Mouse (Mus musculus) thymus, postnatal 36 days (tissue): ENCODE measurements around the gene Vps11.
A peak's percentile ranks its signal among the peaks of the same experiment; 100 is the strongest.
"Not testable (repeated sequence)": the region's sequence is repeated elsewhere in the genome, so short reads cannot be mapped to it uniquely, and the experiment has no call there.

Source experiments
- DNase-seq, 2 experiments: peaks; one replicate each; pipeline ENCODE4 v3.0.0; 2022; ENCODE audit warnings: mixed read lengths in 2 of 2

Vps11 gene

GRCm38 (mm10) chr9:44361190-44361917, at the start of gene Vps11:
TSS of gene Vps11 (minus strand) at chr9:44361670.
- DNase-seq: peak; percentile 93 to 95

- no peak for DNase-seq
These were observed 49.3 kb upstream of the Vps11 start for GRCm38 (mm10) chr9:44410647-44411336.

- not testable (repeated sequence) for DNase-seq
These were observed 47.2 kb upstream of the Vps11 start for GRCm38 (mm10) chr9:44408693-44409092.

GRCm38 (mm10) chr9:44407752-44408097, 46.3 kb upstream of the Vps11 start:
- no peak for DNase-seq

- DNase-seq: peak; percentile 89 to 91
These were observed 45.7 kb upstream of the Vps11 start, which contains the start of the genes Rps25 and Trappc4 for GRCm38 (mm10) chr9:44406906-44407751. TSS of gene Rps25 (plus strand) at chr9:44407139. TSS of gene Trappc4 (minus strand) at chr9:44407600.

- DNase-seq: no peak
These were observed 43.5 kb upstream of the Vps11 start for GRCm38 (mm10) chr9:44405011-44405410.

GRCm38 (mm10) chr9:44401081-44401480, 39.6 kb upstream of the Vps11 start:
- no peak for DNase-seq

- DNase-seq: no peak
These were observed 38.3 kb upstream of the Vps11 start for GRCm38 (mm10) chr9:44399795-44400114.

- DNase-seq: no peak
These were observed 37.8 kb upstream of the Vps11 start for GRCm38 (mm10) chr9:44399114-44399794.

- no peak for DNase-seq
These were observed 37.1 kb upstream of the Vps11 start for GRCm38 (mm10) chr9:44398551-44398950.

GRCm38 (mm10) chr9:44398087-44398486, 36.6 kb upstream of the Vps11 start:
- DNase-seq: no peak

- DNase-seq: peak; percentile 84 to 90
These were observed 35.4 kb upstream of the Vps11 start, which contains the start of gene Slc37a4 for GRCm38 (mm10) chr9:44396684-44397411. TSS of gene Slc37a4 (plus strand) at chr9:44396852.

GRCm38 (mm10) chr9:44391466-44391865, 30.0 kb upstream of the Vps11 start:
- DNase-seq: peak; percentile 60 to 66

- DNase-seq: peak; percentile 55 to 56
These were observed 27.8 kb upstream of the Vps11 start for GRCm38 (mm10) chr9:44389273-44389672.

GRCm38 (mm10) chr9:44387221-44387620, 25.8 kb upstream of the Vps11 start:
- DNase-seq: no peak

- no peak for DNase-seq
These were observed 23.1 kb upstream of the Vps11 start for GRCm38 (mm10) chr9:44384596-44384995.

GRCm38 (mm10) chr9:44379862-44380261, 18.4 kb upstream of the Vps11 start:
- no peak for DNase-seq

GRCm38 (mm10) chr9:44379054-44379834, 17.8 kb upstream of the Vps11 start, which contains the start of gene Hyou1:
TSS of gene Hyou1 (plus strand) at chr9:44379490.
- DNase-seq: peak; percentile 99

- no peak for DNase-seq
These were observed 16.8 kb upstream of the Vps11 start for GRCm38 (mm10) chr9:44378153-44378730.

GRCm38 (mm10) chr9:44377335-44377734, 15.9 kb upstream of the Vps11 start:
- not testable (repeated sequence) for DNase-seq

GRCm38 (mm10) chr9:44376141-44376540, 14.7 kb upstream of the Vps11 start:
- no peak for DNase-seq
